Mouse (Mus musculus) liver, embryonic 16.5 days (tissue): Measurements from ENCODE around the gene Sgms2. TPM values are rescaled to one million over a fixed set of nuclear protein-coding genes. Genes with fewer than 3 reads are reported as not detected.
"Not testable (repeated sequence)": the region's sequence is repeated elsewhere in the genome, so short reads cannot be mapped to it uniquely, and the experiment has no call there.

Experiments
- ATAC-seq: fragments of 200-750 bp; cut with Nextera tagmentation; 2 replicates; pipeline ENCODE4 v1.8.0; 2017; ENCODE audit warnings: low read depth, mild to moderate bottlenecking, moderate number of reproducible peaks, moderate library complexity
- H3K27ac ChIP-seq: fragments of 300-500 bp; sonication (generic); 2 replicates; pipeline ENCODE4 v1.5.1; 2014; ENCODE audit warnings: mild to moderate bottlenecking, low read length
- H3K27me3 ChIP-seq: fragments of 300-500 bp; sonication (generic); 2 replicates; pipeline ENCODE4 v1.6.1; 2014; ENCODE audit warnings: low read depth, low read length, mixed read lengths; ENCODE audit not compliant: control insufficient read depth, insufficient read depth
- H3K36me3 ChIP-seq: fragments of 300-500 bp; sonication (generic); 2 replicates; pipeline ENCODE4 v1.6.1; 2014; ENCODE audit warnings: mild to moderate bottlenecking; ENCODE audit not compliant: control insufficient read depth, insufficient read depth
- H3K4me1 ChIP-seq: fragments of 300-500 bp; sonication (generic); 2 replicates; pipeline ENCODE4 v1.6.1; 2014; ENCODE audit warnings: low read depth, low read length, mixed read lengths; ENCODE audit not compliant: control insufficient read depth
- H3K4me2 ChIP-seq: fragments of 300-500 bp; sonication (generic); 2 replicates; pipeline ENCODE4 v1.6.1; 2014; ENCODE audit warnings: low read depth, low read length, mixed read lengths
- H3K4me3 ChIP-seq: fragments of 300-500 bp; sonication (generic); 2 replicates; pipeline ENCODE4 v1.5.1; 2014; ENCODE audit warnings: low read depth, mild to moderate bottlenecking, low read length
- H3K9ac ChIP-seq: fragments of 300-500 bp; sonication (generic); 2 replicates; pipeline ENCODE4 v1.6.1; 2014; ENCODE audit warnings: low read depth, low read length
- H3K9me3 ChIP-seq: fragments of 300-500 bp; sonication (generic); replicated peaks from 2 replicates; pipeline ENCODE4 v1.6.1; 2016; ENCODE audit warnings: low read length; ENCODE audit not compliant: control insufficient read depth
- WGBS: fragments of 180-500 bp; shearing (Covaris S2); extraction: QIAGEN DNeasy Blood & Tissue Kit; methylation state at CpG from one replicate; pipeline ENCODE4 v1.1.7; 2014; ENCODE audit not compliant: insufficient replicate concordance; 5-methylcytosine and 5-hydroxymethylcytosine counted together
- polyA plus RNA-seq: library from polyadenylated mRNA; unstranded; fragments of >200 nt; fragmentation: Nextera tagmentation; extraction: Ambion mirVana; gene quantifications from 2 replicates; pipeline ENCODE4 v1.2.1, GENCODE M21; 2015

Sgms2 gene
- polyA plus RNA-seq, 1 experiment from 2014 or later, result 4.9 TPM

DNA sequence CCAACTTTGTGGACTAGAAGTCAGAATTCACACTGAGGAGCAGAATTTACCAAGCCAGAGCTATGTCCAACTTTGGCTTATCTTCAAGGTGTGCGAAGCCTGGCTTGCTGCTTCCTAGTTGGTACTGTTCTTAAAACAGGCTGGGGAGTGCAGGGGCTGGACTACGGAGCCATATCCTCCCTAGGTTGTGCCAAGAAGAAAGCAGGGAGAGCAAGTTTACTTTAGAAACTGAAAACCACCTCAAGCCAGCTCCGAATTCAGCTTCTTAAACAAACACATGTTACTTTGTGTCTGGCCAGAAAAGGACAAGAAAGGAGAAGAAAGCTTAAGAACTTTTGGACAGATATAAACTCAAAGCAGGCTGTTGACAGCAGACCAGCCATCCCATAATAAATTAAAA lies 150.3 kb downstream of the Sgms2 start:
- no peaks in the 10 kb centered on the region for H3K9me3 ChIP-seq
- H3K4me3 ChIP-seq, result no peak overlapping the region
- no peaks in the 10 kb centered on the region for H3K4me1 ChIP-seq
- H3K9ac ChIP-seq, result no peak overlapping the region
- H3K27me3 ChIP-seq, result no peaks in the 10 kb centered on the region
- H3K36me3 ChIP-seq, result no peaks in the 10 kb centered on the region
- H3K27ac ChIP-seq, result no peak overlapping the region
- ATAC-seq, result no peak
- 61% methylated on average over 3 of the region's 3 CpGs for WGBS
- no peak overlapping the region for H3K4me2 ChIP-seq

DNA sequence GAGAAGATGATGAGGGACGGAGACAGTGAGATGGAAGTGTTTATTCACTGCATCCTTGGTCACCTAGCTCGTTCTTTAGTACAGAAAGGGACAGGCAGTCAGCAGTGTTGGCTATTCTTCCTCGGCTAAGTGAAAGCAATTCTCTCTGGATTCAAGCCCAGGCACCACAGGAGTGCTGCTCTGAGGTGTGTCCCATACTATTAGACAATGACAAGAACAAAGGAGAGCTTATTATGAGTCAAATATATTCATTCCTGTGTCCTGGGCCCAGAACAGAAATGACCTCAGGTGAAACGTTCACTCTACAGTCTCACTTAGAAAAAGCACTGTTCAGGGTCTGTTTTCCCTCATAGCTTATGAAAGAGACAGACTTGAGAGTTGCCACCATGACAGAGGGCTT lies 151.9 kb downstream of the Sgms2 start:
- Histone ChIP-seq H3K9ac (no peak overlapping the region), H3K4me2 (no peak overlapping the region), H3K27me3 (no peaks in the 10 kb centered on the region), H3K9me3 (no peaks in the 10 kb centered on the region), H3K4me1 (no peaks in the 10 kb centered on the region), H3K4me3 (no peak overlapping the region), H3K27ac (no peak overlapping the region), H3K36me3 (no peaks in the 10 kb centered on the region)
- ATAC-seq, result no peak
- WGBS, result 60% methylated on average over 4 of the region's 4 CpGs

DNA sequence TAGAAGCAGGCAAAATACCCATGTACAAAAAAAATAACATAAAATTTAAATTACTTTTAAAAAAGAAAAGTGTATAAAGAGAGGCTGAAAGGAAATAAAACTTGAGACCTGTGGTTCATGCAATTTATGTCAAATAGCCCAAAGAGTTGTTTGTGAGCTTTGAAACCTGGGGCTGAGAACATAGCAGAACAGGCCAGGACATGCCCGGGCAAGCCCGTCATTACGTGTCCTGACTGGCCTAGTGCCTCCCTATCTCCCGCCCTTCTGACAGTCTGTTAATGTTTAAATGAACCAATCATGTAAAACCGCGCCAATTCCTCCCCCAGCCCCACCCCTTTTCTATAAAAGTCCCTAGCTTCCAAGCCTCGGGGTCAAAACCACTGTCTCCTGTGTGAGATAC lies 153.5 kb downstream of the Sgms2 start:
- H3K36me3 ChIP-seq, H3K27ac ChIP-seq, H3K4me3 ChIP-seq, H3K9ac ChIP-seq, H3K27me3 ChIP-seq, ATAC-seq, H3K4me2 ChIP-seq, H3K4me1 ChIP-seq, H3K9me3 ChIP-seq: not testable (repeated sequence)
- 86% methylated on average over 7 of the region's 7 CpGs for WGBS

DNA sequence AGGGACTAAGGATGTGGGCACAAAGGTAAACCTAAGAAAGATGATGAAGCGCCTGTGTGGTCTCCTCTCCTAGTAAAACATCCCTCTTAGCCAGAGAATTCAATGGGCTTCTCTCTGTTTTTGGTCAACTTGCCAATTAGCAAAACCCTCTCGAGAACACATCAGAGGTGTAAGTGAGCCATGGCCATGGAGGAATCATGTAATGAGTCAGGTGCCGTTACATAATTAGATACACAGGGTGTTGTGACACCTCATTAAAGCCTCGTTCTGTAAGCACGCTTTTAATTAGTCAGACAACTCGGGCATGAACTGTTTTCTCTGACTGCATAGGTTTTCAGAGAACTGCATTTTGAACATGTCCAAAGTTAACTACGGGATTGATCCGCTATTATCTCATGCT lies 154.6 kb downstream of the Sgms2 start:
- no peaks in the 10 kb centered on the region for H3K27me3 ChIP-seq
- 57% methylated on average over 8 of the region's 8 CpGs for WGBS
- no peak overlapping the region for H3K9ac ChIP-seq
- no peak overlapping the region for H3K27ac ChIP-seq
- no peaks in the 10 kb centered on the region for H3K36me3 ChIP-seq
- no peaks in the 10 kb centered on the region for H3K9me3 ChIP-seq
- no peaks in the 10 kb centered on the region for H3K4me1 ChIP-seq
- H3K4me2 ChIP-seq, result no peak overlapping the region
- ATAC-seq, result no peak
- no peak overlapping the region for H3K4me3 ChIP-seq

DNA sequence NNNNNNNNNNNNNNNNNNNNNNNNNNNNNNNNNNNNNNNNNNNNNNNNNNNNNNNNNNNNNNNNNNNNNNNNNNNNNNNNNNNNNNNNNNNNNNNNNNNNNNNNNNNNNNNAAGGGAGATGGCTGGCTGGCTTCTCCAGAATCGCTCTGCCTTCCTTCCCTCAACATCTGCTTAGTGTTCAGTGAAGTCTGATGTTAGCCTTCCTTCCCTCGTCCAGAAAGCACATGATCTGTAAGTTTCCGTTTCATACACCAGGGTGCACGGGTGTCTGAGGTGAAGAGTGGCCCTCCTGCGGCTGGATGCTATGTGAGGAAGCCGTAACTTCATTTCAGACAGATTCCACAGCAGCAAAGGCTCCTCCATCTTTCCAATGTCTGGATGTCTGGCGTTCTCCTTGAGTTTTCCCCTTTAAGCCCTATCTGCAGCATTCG lies 156.1 kb downstream of the Sgms2 start:
- Histone ChIP-seq H3K27ac (no peak overlapping the region), H3K36me3 (no peaks in the 10 kb centered on the region), H3K27me3 (no peaks in the 10 kb centered on the region), H3K9ac (no peak overlapping the region), H3K4me2 (no peak overlapping the region), H3K4me3 (no peak overlapping the region), H3K4me1 (no peaks in the 10 kb centered on the region), H3K9me3 (no peaks in the 10 kb centered on the region)
- 34% methylated on average over 8 of the region's 8 CpGs for WGBS
- no peak for ATAC-seq

DNA sequence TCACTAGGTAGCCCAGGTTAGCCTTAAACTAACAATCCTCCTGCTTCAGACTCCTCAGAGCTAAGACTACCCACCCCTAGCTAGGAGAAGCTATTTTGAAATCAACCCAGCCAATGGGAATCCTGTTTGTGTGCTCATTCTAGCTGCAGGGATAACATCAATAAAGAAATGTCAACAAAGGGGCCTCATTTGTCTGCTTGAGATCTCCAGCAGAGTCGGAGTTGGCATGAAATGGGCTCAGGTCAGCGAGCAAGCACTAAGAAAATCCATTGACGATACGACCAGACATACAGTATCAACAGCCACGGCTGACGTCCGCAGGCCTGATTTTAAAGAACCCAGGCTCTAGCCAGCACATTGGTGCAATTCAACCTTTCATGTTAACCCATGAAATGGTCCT lies 164.0 kb downstream of the Sgms2 start:
- Histone ChIP-seq H3K27me3 (no peaks in the 10 kb centered on the region), H3K9ac (no peak overlapping the region), H3K9me3 (no peaks in the 10 kb centered on the region), H3K27ac (no peak overlapping the region), H3K4me1 (no peaks in the 10 kb centered on the region), H3K4me2 (no peak overlapping the region), H3K4me3 (no peak overlapping the region), H3K36me3 (peaks cover 5% of the 10 kb centered on the region)
- 68% methylated on average over 7 of the region's 7 CpGs for WGBS
- no peak for ATAC-seq

DNA sequence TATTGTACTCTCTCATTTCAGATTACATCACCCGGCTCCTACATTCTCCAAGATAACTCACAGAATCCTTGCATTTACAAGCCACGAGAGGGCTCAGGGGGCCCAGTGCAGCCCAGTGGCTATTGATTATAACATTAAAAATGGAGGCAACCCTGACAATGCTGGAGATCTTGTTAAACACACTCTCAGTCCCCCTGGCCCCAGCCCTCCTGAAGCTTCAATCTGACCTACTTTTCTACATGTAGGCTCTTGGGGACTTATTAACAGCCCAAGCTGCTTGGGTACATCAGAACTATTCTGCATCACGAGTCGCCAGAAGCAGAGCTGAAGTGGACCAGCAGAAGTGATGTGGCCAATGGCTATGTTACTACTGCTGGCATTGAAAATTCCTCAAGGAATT lies 164.6 kb downstream of the Sgms2 start:
- no peak overlapping the region for H3K9ac ChIP-seq
- H3K27ac ChIP-seq, result no peak overlapping the region

DNA sequence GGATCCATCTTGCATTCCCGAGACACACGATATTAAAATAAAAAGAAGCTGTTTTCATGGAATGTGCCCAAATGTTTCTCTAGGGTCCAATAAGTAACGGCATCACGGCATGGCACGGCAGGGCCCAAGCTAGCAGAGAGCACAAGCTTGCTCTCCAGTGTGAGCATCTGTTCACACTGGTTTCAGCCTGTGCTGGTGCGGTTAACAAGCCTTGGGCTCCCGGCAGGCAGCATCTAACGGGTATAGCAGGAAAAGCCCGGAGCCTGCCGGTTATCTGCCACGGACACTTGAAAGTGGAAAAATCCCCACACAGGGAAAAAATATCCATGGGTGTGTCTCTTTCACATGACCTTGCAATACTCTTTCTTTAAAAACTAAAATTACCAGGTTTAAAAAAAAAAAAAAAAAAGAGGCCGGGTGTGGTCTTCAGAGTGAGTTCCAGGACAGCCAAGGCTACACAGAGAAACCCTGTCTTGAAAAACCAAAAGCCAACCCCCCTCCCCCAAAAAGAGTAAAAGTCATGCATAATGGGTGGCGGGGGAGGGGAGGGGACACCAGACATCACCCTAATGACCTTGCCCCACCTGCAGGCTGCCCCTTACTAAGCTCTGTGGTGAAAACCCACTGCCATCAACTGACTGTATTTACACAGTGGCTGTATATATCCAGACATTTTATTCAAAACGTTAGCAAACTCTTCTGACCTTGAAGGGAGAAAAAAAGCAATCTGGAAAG lies 169.0 kb downstream of the Sgms2 start:
- H3K4me3 ChIP-seq, result no peak overlapping the region
- no peaks in the 10 kb centered on the region for H3K9me3 ChIP-seq
- no peak overlapping the region for H3K27ac ChIP-seq
- no peak overlapping the region for H3K9ac ChIP-seq
- no peaks in the 10 kb centered on the region for H3K27me3 ChIP-seq
- no peaks in the 10 kb centered on the region for H3K4me1 ChIP-seq
- no peak overlapping the region for H3K4me2 ChIP-seq
- ATAC-seq, result no peak
- 69% methylated on average over 14 of the region's 14 CpGs for WGBS
- H3K36me3 ChIP-seq, result no peaks in the 10 kb centered on the region

More for the DNA sequence above, 164.6 kb downstream of the Sgms2 start:
- no peak overlapping the region for H3K4me2 ChIP-seq
- H3K36me3 ChIP-seq, result peaks cover 5% of the 10 kb centered on the region
- H3K9me3 ChIP-seq, result no peaks in the 10 kb centered on the region
- H3K4me1 ChIP-seq, result no peaks in the 10 kb centered on the region
- H3K27me3 ChIP-seq, result no peaks in the 10 kb centered on the region
- H3K4me3 ChIP-seq, result no peak overlapping the region
- 73% methylated on average over 4 of the region's 4 CpGs for WGBS
- no peak for ATAC-seq

DNA sequence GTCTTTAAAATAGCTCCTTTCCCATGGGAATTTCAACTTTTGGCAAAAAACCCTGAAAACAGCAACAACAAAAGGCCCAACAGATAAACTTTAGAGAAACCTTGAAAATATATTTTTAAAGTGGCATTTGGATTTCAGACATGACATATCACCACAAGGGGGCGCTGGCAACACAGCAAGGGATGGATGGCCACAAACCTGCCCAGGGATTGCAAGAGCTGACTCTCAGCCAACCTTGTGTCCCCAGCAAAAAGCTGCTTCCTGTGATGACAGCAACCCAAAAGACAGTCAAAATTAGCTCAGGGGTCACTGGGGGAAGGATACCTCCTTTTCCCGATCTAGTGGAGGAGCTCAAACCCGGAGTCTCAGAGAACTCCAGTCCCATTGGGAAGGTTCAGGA lies 171.0 kb downstream of the Sgms2 start:
- no peaks in the 10 kb centered on the region for H3K9me3 ChIP-seq
- no peak overlapping the region for H3K27ac ChIP-seq
- no peaks in the 10 kb centered on the region for H3K36me3 ChIP-seq
- ATAC-seq, result no peak
- H3K4me2 ChIP-seq, result no peak overlapping the region
- H3K9ac ChIP-seq, result no peak overlapping the region
- H3K4me1 ChIP-seq, result no peaks in the 10 kb centered on the region
- H3K27me3 ChIP-seq, result no peaks in the 10 kb centered on the region
- 6% methylated on average over 3 of the region's 3 CpGs for WGBS
- no peak overlapping the region for H3K4me3 ChIP-seq
